Mouse (Mus musculus) lung, embryonic 16.5 days (tissue): Measurements from ENCODE around the gene Myo1e. TPM values are rescaled to one million over a fixed set of nuclear protein-coding genes. Genes with fewer than 3 reads are reported as not detected.

Source experiments
- ATAC-seq: fragments of 200-750 bp; cut with Nextera tagmentation; 2 replicates; pipeline ENCODE4 v1.8.0; 2017; ENCODE audit warnings: low read depth, mild to moderate bottlenecking, moderate library complexity
- H3K27ac ChIP-seq: fragments of 300-500 bp; sonication (generic); 2 replicates; pipeline ENCODE4 v1.5.1; 2014; ENCODE audit warnings: mild to moderate bottlenecking, control low read depth, low read length
- H3K27me3 ChIP-seq: fragments of 300-500 bp; sonication (generic); 2 replicates; pipeline ENCODE4 v1.6.1; 2014; ENCODE audit warnings: low read depth, low read length, mixed read lengths; ENCODE audit not compliant: control insufficient read depth, insufficient read depth
- H3K36me3 ChIP-seq: fragments of 300-500 bp; sonication (generic); 2 replicates; pipeline ENCODE4 v1.6.1; 2014; ENCODE audit warnings: low read length; ENCODE audit not compliant: control insufficient read depth, insufficient read depth
- H3K4me1 ChIP-seq: fragments of 300-500 bp; sonication (generic); replicated peaks from 2 replicates; pipeline ENCODE4 v1.6.1; 2014; ENCODE audit warnings: low read length, mixed read lengths; ENCODE audit not compliant: control insufficient read depth, insufficient read depth
- H3K4me2 ChIP-seq: fragments of 300-500 bp; sonication (generic); 2 replicates; pipeline ENCODE4 v1.6.1; 2014; ENCODE audit warnings: low read depth, low read length, control low read depth
- H3K4me3 ChIP-seq: fragments of 300-500 bp; sonication (generic); 2 replicates; pipeline ENCODE4 v1.5.1; 2014; ENCODE audit warnings: mild to moderate bottlenecking, low read length, control low read depth
- H3K9ac ChIP-seq: fragments of 300-500 bp; sonication (generic); 2 replicates; pipeline ENCODE4 v1.6.1; 2014; ENCODE audit warnings: low read length, control low read depth
- H3K9me3 ChIP-seq: fragments of 300-500 bp; sonication (generic); 2 replicates; pipeline ENCODE4 v1.6.1; 2016; ENCODE audit warnings: low read length; ENCODE audit not compliant: control insufficient read depth
- WGBS: fragments of 180-500 bp; shearing (Covaris S2); extraction: QIAGEN DNeasy Blood & Tissue Kit; methylation state at CpG from one replicate; pipeline ENCODE4 v1.1.7; 2014; 5-methylcytosine and 5-hydroxymethylcytosine counted together
- microRNA-seq: library from miRNA; unstranded; fragments of <30 nt; microRNA quantifications from one replicate; pipeline ENCODE4, GENCODE M21; 2016
- polyA plus RNA-seq: library from polyadenylated mRNA; unstranded; fragments of >200 nt; fragmentation: Nextera tagmentation; extraction: Ambion mirVana; gene quantifications from 2 replicates; pipeline ENCODE4 v1.2.1, GENCODE M21; 2015

The Myo1e gene
- polyA plus RNA-seq, 1 experiment from 2014 or later: 46.2 TPM

DNA sequence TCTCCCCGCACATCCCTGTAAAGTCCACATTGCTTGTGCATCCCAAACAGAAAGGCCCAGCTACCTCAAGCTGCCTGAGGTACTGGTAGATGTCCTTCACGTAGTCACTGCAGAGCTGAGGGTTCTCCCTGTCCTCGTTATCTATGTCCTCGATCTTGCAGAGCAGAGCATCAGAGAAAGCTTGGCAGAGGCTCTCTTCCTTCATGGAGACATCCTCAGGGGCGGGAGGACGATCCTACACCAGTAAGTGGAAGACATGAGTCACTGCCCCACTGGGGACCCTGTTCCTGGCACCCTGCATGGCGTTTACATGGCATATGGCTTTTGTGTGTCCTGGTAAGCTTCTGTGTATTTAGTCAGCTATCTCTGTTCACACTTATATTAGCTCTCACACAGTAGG, 205.9 kb downstream of the Myo1e start:
- no peak overlapping the region for H3K9ac ChIP-seq
- H3K27me3 ChIP-seq: no peaks in the 10 kb centered on the region
- WGBS: 88% methylated on average over 7 of the region's 7 CpGs
- ATAC-seq: no peak
- no peak overlapping the region for H3K4me2 ChIP-seq
- H3K4me1 ChIP-seq: no peaks in the 10 kb centered on the region
- H3K36me3 ChIP-seq: peaks cover 55% of the 10 kb centered on the region
- H3K4me3 ChIP-seq: no peak overlapping the region
- no peak overlapping the region for H3K27ac ChIP-seq
- no peaks in the 10 kb centered on the region for H3K9me3 ChIP-seq

DNA sequence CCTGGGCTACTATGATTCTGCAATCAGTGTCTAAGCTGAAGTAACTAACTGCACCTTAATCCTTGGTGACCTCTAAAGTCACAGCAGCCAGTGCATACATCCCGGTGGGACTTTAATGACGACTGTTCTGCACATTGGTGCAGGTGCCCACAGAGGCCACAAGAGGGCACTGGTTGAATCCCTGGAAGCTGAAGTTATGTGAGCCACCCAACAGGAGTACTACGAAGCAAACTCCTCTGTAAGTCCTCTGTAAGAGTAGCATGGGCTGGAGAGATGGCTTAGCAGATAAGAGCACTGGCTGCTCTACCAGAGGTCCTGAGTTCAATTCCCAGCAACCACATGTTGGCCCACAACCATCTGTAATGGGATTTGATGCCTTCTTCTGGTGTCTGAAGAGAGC, 209.3 kb downstream of the Myo1e start:
- no peak overlapping the region for H3K4me2 ChIP-seq
- no peak overlapping the region for H3K9ac ChIP-seq
- peaks cover 8% of the 10 kb centered on the region for H3K4me1 ChIP-seq
- 77% methylated on average over 3 of the region's 3 CpGs for WGBS
- peaks cover 38% of the 10 kb centered on the region for H3K36me3 ChIP-seq
- H3K4me3 ChIP-seq: no peak overlapping the region
- H3K9me3 ChIP-seq: no peaks in the 10 kb centered on the region
- no peaks in the 10 kb centered on the region for H3K27me3 ChIP-seq
- no peak overlapping the region for H3K27ac ChIP-seq
- ATAC-seq: no peak

DNA sequence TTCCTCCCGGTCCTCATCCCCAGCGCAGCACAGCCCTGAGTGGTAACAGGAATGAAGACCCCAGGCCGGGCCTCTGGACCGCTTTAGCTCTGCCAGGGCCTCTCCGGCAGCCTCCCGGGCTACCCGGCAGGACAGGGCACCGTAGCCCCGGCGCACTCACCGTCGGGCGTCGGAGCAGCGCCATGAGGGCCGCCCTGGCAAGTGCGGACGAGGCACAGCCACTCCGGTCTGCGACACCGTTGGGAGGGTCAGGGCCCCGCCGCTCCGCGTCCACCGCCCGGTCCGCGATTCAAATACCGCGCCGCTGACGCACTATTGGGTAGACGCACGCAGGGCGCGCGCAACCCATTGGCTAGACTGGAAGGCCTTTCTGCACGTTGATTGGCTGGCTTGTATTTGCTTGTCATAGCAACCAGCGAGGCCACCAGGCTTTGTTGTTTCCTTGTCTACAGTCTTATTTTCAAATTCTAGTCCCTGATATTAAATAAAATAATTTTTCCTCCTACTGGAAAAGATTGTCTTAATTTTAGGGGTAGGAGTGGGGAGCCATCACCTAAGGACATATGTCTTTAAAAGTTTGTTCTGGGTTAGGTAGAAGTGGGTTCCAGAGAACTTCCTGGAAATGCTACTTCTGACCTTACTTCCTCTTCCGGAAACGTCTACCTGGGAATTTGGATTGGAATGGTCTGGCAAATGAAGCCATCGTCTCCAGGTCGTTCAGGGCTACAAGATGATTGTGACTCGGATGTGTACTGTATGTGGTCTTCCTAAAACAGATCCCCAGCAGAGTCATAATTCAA, 214.3 kb downstream of the Myo1e start, which contains the start of gene Ccnb2:
Ccnb2 (minus strand) TSS at position 291 of the 800 bp plus-strand sequence.
- H3K27ac ChIP-seq: peak within 1 kb of the TSS; percentile 71
- H3K4me2 ChIP-seq: peak within 1 kb of the TSS; percentile 86
- H3K9ac ChIP-seq: peak within 1 kb of the TSS; percentile 93
- H3K4me1 ChIP-seq: peaks cover 11% of the 10 kb centered on the region
- H3K36me3 ChIP-seq: peaks cover 20% of the 10 kb centered on the region
- H3K4me3 ChIP-seq: peak within 1 kb of the TSS; percentile 91
- ATAC-seq: peak; percentile 99
- H3K27me3 ChIP-seq: no peaks in the 10 kb centered on the region
- no peaks in the 10 kb centered on the region for H3K9me3 ChIP-seq
- WGBS: 2% methylated on average over 45 of the region's 45 CpGs

DNA sequence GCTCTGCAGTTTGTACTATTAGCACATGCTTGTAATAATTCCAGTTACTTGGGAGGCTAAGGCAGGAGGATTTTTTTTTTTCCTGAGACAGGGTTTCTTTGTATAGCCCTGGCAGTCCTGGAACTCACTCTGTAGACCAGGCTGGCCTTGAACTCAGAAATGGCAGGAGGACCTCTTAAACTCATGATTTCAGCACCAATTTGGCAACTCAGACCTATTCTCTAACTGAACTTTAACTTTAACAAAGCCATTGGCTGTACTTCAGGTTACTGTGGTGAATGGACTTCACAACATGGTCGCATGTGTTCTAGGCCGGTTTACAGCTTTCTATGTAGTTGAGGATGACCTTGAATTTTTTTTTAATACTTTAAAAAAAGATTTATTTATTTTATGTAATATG, 215.5 kb downstream of the Myo1e start:
- peaks cover 19% of the 10 kb centered on the region for H3K36me3 ChIP-seq
- H3K4me3 ChIP-seq: no peak overlapping the region
- no peak overlapping the region for H3K4me2 ChIP-seq
- H3K9me3 ChIP-seq: no peaks in the 10 kb centered on the region
- no peak overlapping the region for H3K27ac ChIP-seq
- WGBS: 95% methylated on average over 2 of the region's 2 CpGs
- ATAC-seq: no peak
- H3K4me1 ChIP-seq: peaks cover 11% of the 10 kb centered on the region
- no peak overlapping the region for H3K9ac ChIP-seq
- H3K27me3 ChIP-seq: no peaks in the 10 kb centered on the region

DNA sequence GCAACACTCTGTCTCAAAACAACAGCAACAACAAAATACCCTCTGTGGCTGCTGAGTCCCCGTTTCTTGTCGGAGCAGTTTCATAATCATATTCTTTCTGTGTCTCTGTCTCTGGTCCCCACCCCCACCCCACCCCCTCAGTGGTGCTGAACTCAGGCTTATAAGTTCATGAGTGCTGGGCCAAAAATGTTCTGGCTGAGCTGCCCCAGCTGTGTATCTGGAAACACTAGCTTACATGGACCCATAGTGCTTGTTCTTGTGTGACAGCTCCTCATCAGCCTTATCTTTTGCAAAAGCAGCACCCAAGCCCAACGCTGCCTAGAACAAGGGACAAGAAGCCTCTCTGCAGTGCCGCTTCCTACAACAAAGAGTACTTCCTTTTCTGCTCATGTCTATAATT, 232.8 kb downstream of the Myo1e start:
- H3K36me3 ChIP-seq: peaks cover 33% of the 10 kb centered on the region
- WGBS: 67% methylated on average over 4 of the region's 4 CpGs
- H3K4me3 ChIP-seq: no peak overlapping the region
- peak; percentile 88 for ATAC-seq
- no peak overlapping the region for H3K9ac ChIP-seq
- H3K4me1 ChIP-seq: no peaks in the 10 kb centered on the region
- H3K27me3 ChIP-seq: no peaks in the 10 kb centered on the region
- no peak overlapping the region for H3K4me2 ChIP-seq
- no peak overlapping the region for H3K27ac ChIP-seq
- H3K9me3 ChIP-seq: no peaks in the 10 kb centered on the region

DNA sequence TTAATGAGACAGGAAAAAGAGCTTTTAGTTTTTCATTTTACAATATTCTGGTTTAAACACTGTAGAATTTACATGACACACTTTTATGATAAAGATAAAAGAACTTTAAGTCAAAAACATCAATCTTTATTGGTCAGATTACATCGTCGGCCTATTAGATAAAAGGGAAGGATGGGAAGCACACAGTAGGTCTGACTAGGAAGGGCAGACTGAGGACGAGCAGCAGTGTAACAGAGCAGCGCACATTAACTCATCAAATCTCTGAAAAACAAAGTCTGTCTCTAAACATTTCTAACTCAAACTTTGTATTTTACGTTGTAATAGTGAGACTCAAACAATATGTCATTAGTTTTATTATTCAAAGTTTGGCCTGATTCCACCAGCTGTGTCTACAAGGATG, 241.9 kb downstream of the Myo1e start:
- no peak for ATAC-seq
- H3K4me1 ChIP-seq: no peaks in the 10 kb centered on the region
- H3K9me3 ChIP-seq: no peaks in the 10 kb centered on the region
- no peak overlapping the region for H3K27ac ChIP-seq
- no peak overlapping the region for H3K4me2 ChIP-seq
- no peak overlapping the region for H3K9ac ChIP-seq
- WGBS: 91% methylated on average over 5 of the region's 5 CpGs
- no peak overlapping the region for H3K4me3 ChIP-seq
- H3K27me3 ChIP-seq: no peaks in the 10 kb centered on the region
- peaks cover 25% of the 10 kb centered on the region for H3K36me3 ChIP-seq

Small RNA genes lying within 50 kb of the gene (microRNA-seq; reads per million reads assigned to microRNA genes)
- gene Mir5626: 4.3 reads per million, percentile 17 among the genes with 10 or more reads in this experiment

Other genes with a start within 250 kb of the Myo1e start
- 120 and 124 TPM in 2 replicates for gene Bnip2, start 217.9 kb upstream of the Myo1e start, polyA plus RNA-seq
- gene Gtf2a2, start 194.8 kb upstream of the Myo1e start, polyA plus RNA-seq: 178 and 180 TPM in 2 replicates
- 0.05 and 0.08 TPM in 2 replicates for gene Gcnt3, start 169.3 kb upstream of the Myo1e start, polyA plus RNA-seq
- gene Fam81a, start 64.8 kb upstream of the Myo1e start, polyA plus RNA-seq: 7.4 and 8.6 TPM in 2 replicates
- gene Ccnb2, start 214.2 kb downstream of the Myo1e start, polyA plus RNA-seq: 233 and 236 TPM in 2 replicates